Mouse (Mus musculus) liver, postnatal 0 days (tissue): Measurements from ENCODE around the gene Nsf.

Experiments
- CTCF ChIP-seq: sonication (generic); IDR thresholded peaks from 2 replicates; pipeline ENCODE4 v1.5.1; 2016; ENCODE audit warnings: antibody characterized with exemption, low read depth
- EP300 ChIP-seq: IDR thresholded peaks from 2 replicates; pipeline ENCODE4 v1.6.1; 2016; ENCODE audit warnings: antibody characterized with exemption, low read depth, mild to moderate bottlenecking

- TF ChIP-seq CTCF (no peak), EP300 (no peak)
These were observed 30.2 kb upstream of the Nsf start for GRCm38 (mm10) chr11:103984067-103984466.
